Mouse (Mus musculus) cerebellum, postnatal 10 days (tissue): Measurements from ENCODE around the gene Zfp366.
A peak's percentile ranks its signal among the peaks of the same experiment; 100 is the strongest.
"Not testable (repeated sequence)": the region's sequence is repeated elsewhere in the genome, so short reads cannot be mapped to it uniquely, and the experiment has no call there.

Experiments used
- DNase-seq, 2 experiments: peaks; one replicate each; pipeline ENCODE4 v3.0.0; 2021; ENCODE audit warnings: mixed read lengths in 2 of 2

Gene Zfp366

DNA sequence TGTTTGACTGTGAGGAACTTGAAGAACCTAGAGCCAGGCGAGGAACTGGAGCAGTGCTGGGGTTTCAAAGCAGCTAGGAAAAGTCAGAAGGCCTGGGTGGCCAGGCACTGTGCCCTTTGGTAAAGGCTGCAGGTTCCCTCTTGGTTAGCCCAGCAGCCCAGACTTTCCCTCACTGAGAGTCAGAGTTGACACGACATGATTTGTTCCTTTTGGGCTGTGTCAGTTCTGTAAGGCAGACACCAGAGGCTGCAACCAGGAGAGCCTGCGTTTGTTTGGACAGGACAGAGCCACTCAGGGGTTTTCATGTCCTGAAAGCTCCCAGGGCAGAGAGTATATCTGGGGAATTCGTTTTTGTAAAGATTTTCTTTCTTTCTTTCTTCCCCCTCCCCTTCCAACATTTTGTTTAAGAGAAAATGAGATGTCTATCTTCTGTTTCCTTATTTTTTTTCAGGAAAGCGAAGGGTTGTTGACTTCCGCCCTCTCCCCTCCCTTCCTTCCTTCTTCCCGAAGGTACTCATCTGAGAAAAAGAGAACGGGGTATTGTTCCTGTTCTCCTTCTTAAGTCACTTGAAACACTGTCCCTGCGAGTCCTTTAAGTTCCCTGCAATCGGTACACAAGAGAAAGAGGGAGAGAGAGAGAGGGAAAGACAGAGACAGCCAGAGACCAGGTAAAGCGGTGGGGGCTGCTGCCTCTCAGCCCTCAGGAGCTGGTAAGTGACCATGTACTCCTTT lies at the start of gene Zfp366:
Zfp366 (plus strand) TSS at position 669 of the 732 bp plus-strand sequence.
- DNase-seq, result no peak

DNA sequence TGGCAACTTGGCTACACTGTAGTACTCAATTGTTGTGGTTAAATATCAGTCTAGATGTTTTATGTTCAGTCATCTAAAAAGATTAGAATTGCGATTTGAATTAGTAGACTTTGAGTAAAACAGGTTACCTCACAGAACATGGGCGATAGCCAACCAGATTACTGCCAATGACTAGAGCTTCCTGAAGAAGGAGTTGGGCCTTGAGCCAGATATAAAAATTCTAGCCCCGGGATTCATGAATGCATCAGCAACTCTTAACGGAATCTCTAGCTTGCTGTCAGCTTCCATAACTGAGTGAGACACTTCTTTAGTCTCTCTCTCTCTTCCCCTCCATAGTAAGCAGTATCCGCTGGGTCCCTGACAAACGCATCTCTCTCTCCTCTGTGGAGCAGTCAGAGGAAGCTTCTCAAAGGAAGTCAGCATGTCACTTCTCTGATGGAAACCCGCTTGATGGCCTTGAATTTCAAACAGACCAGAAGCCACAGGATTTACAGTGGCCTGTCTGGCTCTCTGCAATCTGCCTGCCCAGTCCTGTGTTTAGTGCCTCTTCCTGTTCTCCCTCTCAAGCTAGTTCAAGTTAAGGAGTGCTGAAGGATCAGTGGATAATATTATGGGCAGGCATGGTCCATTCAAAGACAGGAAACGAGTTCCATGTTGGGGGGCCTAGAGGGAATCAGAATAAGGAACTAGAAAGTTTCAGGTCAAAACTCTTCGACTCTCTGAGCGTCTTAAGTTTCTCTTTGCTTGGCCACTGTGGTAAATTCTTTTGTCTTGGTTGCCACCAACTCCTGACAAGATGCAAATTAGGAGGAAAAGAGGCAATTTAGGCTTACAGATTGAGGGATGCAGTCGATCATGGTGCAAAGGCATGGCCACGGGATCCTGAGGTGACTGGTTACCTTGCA lies 46.0 kb upstream of the Zfp366 start:
- DNase-seq, result peak; percentile 56 to 67

DNA sequence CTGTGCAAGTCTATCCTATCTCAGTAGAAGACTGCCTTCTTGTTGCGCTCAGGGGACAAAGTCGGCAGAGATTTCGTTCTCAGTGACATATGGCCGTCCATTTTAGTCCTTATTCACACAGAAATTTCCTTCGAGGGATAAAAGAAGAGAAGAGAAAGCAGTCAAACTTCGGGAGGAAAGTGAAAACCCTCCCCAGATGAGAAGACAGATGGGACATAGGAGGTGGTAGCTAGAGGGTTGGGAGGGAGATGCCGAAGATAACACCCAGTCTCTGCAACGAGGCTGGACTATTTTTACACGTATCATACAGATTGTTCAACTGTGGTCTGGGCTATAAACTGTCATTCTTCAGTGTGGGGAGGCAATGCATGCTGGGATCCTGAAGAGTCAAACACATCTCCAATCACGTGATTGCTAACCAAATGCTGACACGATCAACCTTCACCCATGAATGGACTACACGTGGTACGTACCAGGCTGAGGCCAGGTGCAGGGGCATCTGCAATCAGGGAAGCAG lies 38.2 kb upstream of the Zfp366 start:
- DNase-seq, result no peak

DNA sequence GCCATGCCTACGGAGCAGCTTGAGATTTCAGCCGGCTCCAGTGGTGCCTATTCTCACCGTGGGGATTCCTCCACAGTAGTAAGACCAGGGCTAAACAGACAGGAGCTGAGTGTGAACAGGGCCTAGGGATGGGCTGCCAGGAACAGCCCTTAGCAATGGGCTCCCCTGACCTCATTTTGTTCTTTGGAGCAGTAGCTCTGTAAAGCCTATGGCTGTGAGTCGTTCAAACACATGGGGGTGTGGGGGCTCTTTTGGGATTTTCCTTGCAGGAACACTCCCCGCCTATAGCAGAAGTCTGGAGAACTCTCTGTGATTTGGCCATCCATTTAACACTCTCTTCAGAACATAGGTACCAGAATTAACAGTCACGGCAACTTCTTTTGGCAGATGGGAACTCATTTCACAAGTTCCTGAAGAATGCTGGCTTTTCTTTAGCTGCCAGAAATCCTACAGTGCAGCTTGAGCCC lies 36.9 kb upstream of the Zfp366 start:
- DNase-seq, result no peak

DNA sequence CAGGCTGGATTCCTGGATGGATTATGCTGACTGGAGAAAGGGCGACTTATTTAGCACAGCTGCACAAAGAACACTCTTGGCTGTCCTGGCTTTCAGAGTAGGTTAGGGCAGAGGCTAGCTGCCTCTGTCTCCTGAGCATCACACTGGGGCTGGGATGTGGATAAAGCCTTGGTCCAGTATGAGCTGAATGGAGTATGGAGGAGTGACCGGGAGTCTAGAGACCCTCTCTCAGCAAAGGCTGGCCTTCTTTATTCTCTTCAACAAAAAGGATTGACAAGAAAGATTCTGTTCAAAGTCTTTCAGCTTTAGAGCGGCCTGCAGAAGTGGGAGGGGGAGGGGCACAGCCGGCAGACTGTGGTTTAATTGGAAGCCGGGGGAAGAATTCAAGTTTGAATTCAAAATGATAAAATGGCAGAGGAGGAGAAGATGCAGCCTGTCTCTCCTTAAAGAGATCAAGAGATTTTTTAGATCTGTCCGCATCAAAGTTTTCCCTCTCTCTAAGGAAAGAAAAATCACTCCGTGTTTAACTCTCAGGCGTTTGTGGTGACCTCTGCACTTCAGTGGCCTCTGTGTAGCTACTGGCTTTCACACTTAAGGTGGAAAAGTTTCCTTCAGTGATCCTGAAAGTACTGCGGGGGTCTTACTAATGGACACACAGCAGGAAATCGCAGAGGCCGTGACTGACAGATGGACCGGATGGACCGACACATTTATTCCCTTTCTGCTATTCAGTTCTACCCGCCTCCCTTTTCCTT lies 34.9 kb upstream of the Zfp366 start:
- no peak for DNase-seq

DNA sequence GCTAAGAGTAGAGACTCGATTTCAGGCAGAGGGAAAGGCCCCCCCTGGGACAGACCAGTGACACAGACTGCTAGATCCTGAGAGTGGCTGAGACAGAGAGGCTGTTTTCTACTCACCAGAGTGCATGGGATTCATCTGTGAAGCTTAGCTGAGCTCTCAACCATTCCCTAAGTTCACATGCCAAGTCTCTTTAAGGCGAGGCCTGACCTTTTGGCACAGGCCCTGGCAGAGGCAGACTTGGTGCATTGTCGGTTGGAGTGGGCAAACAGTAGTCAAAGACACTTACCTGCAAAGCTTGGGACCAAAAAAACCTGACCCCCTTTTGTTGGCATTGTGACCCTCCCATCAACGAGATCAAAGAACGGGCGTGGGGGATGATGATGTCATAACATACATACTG lies 34.0 kb upstream of the Zfp366 start:
- DNase-seq, result no peak

DNA sequence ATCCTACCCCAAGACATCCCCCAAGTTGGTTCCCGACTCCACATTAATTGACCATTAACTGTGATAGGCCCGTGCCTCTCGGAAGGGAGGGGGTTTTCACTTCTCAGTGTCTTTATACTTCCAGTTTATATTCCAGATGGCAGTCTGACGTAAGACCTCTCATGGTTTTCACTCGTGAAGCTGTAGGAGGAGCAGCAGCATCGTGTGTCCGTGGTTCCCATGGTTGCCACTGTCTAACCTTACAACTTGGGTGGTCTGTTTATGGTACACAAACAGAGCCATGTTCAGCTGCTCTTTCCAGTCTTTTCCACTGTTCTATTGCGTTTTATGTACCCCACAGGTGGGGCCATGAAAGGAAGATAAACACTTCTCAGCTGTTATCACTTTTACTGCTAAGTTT lies 33.5 kb upstream of the Zfp366 start:
- no peak for DNase-seq

DNA sequence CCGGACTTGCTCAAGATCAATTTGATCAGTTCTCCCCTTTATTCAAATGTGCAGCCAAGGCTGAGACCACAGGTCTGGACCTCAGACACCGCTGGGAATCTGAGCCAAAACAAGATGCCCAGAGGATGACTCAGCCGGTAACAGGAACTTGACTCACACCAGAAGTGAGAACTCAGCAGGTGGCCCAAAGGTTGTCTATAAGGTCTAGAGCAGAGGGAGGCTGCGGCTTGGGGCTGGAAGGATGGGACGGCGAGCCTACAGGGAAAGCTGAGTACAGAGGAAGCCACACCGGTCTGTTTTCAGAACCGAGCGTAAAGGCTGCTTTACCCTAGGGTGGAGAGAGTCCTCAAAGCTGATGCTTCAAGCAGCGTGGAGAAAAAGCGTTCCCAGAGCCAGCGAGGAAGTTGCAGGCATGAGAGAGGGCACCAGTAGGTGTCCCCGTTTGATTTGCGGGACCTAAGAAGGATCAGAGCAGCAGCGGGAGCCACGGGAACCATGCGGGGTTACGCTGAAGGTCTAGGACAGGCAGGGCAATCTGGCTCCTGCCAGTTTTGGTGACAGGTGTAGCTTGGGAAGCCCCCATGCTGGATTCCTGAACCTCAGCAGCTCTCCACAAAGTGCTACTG lies 32.2 kb upstream of the Zfp366 start:
- DNase-seq, result peak; percentile 37 to 39

DNA sequence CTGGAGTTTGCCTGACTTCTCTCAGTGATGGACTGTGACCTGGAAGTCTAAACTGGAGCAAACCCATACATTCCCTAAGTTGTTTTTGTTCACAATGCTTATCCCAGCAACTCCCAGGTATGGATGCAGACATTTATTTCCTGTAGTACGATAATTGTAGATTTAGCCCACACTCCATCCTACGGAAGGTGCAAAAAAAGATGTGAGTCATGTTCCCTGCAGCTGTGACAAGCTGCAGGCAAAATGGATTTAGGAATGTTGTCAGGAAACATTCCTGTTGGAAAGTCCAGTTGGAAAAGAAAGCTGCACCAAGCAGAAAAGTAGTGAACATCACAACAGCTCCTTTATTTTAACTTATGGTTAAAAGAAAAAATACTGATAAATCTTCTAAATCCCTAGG lies 26.9 kb upstream of the Zfp366 start:
- DNase-seq, result no peak

DNA sequence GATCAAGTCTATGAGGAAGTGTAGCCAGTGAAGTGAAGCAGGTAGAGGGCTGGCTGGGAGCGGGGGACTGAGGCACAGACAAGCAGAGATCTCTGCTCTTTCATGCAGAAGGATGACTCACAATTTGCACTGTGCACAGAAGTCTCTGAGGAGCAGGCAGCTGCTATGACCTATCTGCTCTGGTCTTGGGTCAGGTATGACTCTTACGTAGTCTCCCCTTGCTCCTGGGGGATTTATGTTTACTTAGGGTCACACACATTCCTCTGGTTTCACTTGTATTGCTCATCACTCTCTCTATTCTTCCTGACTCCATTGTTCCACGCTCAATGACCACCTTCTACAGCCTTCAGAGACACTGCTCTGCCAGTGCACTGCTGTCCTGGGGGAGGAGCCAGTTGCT lies 25.9 kb upstream of the Zfp366 start:
- no peak for DNase-seq

DNA sequence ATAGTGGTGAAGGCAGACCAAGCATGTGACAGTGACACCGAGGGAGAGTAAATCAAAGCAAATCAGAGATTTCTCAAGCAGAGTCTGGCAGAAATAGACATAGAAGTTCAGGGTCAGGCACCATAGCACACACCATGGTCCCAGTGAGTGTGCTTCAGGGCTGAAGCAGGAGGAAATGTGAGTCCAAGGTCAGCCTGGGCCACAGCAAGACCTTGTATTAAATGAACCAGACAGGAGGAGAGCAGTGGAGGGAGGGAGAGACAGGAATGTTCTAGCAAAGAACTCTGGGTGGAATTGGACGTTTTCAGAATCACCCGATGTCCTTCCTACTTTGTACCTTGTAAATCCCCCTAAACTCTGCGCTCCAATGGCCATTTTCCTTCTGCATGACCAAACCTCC lies 21.6 kb upstream of the Zfp366 start:
- DNase-seq, result no peak

DNA sequence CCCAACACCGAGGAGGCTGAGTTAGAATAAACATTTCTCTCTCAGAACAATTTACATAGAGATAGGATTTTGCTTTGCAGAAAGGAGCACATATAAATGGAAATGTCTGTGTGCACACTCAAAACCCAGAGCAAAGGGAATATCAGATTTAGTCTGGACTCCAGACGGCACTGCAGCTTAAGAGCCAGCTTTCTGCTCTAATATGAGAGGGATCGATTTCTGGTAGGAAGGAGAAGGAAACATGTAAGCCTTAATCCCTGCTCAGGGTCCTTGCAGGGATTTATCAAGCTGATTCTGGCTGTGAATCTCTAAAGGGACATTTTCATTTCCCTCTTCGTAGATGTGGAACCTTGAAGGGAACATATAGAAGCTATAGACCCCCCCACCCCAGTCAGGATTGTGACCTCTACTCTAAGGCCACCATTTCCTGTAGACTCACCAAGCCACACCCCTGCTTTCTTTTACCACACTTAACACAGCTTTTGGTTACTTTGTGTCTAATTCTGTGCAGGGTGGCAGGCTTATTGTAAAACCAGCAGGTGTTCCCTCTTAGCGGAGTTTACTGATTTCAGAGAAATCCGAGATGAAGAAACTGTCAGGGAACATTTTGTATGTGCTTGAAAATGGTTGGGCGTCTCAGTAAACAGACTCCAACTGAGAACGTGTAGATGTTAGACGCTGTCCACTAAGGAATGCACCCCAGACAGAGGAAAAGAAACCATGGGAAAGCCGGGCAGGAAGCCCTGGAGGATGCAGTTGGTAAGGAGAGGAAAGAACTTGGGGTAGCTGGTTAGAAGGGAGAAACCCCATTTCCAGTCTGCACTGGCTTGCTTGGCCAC lies 20.9 kb upstream of the Zfp366 start:
- DNase-seq, result no peak

DNA sequence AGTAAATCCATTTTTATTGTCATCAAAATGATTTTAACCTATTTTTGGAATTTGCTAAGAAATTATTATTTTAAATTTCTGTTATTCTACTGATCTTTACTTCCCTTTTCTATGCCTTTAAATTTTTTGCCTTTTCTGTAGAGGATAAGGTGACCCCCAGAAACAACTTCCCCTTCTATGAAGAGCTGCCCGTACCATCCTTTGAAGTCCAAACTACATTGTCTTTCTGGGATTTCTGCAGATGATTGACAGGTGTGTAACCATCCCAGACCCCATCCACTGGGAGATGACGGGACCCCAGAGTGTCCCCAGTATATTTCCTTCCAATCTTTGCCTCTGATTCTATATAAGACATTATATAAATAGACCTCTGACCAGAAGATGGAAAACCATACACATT lies 20.3 kb upstream of the Zfp366 start:
- no peak for DNase-seq

DNA sequence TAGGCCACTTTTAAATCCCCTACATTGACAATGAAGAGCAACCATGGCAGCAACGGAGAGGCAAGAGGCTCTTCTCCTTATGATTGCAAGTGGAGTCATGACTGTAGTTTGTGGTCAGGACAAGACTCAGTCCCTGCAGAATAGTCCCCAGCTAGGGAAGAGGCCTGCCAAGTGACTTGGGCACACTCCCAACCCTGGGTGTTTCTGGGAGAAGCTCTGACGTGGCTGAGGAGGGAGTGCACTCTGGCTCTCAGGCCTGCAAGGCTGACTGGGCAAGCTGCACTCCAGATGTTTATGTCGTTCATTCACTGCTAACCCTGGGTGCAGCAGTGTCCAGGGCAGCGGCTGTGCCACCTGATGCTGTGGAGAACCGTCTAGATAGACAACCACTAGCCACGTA lies 15.2 kb upstream of the Zfp366 start:
- DNase-seq, result peak; percentile 40 to 58

DNA sequence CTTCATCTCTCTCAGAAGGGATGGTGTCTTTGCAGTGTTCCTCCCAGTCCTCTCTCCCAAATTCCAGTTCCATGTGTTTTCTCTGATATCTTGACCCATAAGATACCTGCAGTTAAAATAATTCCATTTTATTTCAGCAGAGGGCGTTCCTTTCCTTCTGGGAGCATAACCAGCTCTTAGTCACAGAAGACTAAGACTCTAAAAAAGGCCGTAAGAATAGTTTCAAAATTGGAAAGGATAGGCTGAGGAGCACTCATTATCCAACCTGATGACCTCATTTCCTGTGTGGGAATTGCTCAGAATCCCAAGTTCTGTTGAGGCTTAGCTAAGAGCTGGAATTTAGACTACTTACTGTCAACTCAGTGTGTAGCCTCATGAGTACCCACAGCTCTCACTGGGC lies 14.3 kb upstream of the Zfp366 start:
- DNase-seq, result peak in 1 of 2 experiments; percentile 57

DNA sequence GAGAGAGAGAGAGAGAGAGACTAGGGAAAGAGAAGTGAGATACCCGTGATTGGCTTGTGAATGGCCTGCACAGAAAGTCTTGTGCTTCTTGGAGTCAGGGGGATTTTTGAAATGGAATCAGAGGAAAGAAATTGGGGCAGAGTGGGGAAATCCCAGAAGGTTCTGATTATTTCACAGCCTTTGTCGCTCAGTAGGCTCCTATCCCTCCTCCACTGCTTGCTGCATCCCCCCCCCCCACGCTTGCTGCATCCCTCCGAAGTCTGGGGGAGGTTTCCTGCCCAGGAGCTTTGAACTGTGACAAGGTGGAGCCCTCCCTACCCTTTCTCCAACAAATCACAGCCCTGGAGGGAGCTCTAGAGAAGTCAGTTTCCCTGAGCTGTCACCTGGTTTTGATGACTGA lies 10.8 kb upstream of the Zfp366 start:
- DNase-seq, result no peak

DNA sequence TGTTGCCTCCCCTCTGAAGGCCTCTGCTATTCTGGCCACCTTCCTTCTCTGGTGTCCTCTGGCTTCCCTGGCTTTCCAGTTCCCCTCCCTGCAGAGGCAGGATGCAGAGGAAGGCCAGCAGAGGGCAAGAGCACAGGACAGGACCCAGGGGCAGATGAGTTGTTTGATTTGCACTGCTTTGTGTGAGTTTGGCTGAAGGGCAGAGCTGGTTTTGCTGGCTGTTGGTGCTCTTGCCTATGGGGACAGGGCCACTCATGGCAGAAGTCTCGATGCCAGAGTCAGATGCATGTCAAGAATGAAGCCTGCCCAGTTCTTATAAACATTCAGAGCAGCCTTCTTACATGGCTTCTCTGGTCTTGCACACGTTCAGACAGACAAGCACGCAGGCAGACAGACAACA lies 1.8 kb upstream of the Zfp366 start:
- not testable (repeated sequence) for DNase-seq

DNA sequence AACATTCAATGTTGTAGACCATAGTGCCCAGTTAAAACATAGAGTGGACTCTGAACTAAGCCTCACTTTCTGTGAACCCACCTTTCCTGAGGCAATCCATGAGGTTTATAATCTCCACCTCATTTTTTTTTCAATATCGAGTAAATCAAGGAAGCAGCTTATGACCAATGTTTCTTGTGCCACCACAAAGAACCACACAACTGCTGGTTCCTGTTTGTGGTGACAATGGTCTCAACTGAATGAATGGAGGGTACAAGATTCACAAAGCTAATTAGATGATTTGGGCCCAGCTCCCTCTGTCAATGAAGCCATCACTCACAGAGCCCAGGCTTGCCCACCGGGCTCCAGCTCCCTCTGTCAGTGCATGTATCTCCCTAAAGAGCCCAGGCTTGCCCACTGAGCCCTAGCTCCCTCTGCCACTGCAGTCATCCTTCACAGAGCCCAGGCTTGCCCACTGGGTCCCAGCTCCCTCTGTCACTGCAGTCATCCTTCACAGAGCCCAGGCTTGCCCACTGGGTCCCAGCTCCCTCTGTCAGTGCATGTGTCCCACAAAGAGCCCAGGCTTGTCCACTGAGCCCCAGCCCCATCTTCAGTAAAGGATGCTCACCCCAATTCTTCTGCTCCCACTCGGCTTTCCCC lies 1.2 kb upstream of the Zfp366 start:
- DNase-seq, result no peak

DNA sequence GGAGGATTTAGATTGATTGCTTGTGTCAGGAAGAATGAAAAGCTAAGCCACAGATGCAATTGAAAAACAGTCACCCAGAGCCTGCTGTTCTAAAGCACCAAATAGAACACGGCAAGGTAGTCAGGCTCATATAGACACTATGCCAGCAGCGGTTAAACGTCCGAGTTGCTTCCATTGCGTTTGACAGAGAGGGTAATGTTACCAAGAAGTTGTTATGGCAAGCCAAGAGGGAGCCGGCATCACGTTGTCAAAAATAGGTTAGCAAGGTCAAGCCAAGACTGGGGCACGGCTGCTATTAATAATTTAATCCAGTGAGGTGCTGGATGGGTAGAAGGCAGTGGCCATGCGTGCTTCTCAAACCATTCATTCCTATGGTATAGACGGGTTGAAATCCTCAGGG lies 950 bp downstream of the Zfp366 start:
- no peak for DNase-seq

DNA sequence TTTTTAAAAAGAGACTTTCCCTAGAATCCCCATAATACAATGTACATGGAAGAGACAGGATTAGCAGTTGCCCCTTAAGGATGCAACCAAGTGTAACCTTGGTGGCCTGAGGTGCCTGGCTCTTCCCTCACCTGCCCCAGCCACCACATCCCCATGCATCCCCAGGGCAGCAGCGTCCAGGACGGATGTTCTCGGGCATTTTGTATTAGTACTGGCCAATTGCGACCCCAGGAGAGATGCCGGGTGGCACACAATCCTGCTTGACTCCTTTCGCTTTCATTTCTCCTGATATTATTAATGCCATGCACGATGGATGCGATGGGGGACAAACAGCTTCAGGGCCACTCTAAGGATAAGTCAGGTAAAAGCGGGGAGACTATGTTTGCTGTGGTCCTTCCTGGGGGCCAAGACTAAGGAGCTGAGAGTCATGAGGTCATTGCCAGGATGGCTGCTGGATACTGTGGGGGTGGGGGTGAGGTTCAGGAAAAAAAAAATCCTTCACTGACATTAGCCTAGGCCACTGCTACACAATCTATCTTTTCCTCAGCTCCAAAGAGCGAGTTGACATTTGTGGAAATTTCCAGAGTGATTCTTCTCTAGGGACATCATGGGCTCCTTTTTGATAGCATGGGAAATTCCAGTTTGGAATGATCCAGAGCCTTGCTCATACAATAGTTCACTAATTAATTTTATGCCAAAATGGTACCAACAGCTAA lies 1.7 kb downstream of the Zfp366 start:
- DNase-seq, result no peak
